Mouse (Mus musculus) heart, postnatal 0 days (tissue): ENCODE data around the gene U2af1l4.

Source experiments
- CTCF ChIP-seq: IDR thresholded peaks from 2 replicates; pipeline ENCODE4 v1.5.1; 2016; ENCODE audit warnings: antibody characterized with exemption, control low read depth, low read depth
- EP300 ChIP-seq: IDR thresholded peaks from 2 replicates; pipeline ENCODE4 v1.6.1; 2016; ENCODE audit warnings: antibody characterized with exemption, low read depth

DNA sequence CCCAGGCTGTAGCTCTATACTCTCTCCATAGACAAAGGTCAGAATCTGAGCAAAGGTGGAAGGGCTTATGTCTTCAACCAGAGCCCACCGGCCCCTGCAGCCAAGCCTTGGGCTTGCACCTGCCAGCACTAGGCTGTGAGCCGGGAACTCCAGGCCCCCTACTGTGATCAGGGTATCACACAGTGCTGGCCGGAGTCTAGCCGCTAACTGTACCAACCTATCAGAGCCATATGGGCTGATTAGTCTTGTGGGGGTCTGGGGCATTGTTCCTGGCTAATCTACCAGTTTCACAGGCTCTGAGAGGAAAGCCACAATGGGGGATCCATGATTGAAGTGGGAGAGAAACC is 28.5 kb downstream of the U2af1l4 start:
- TF ChIP-seq CTCF (no peak), EP300 (no peak)
